Mouse (Mus musculus) layer of hippocampus, adult 2 months (tissue): ENCODE results near the gene Tpx2. TPM values are rescaled to one million over a fixed set of nuclear protein-coding genes. Genes with fewer than 3 reads are reported as not detected.

ENCODE experiments used
- DNase-seq, 2 experiments: peaks; one replicate each; pipeline ENCODE4 v3.0.0; 2022; ENCODE audit warnings: low spot score in 2 of 2
- H3K27ac ChIP-seq: fragments of 200-600 bp; 2 replicates; pipeline ENCODE4 v1.8.1; 2022
- H3K4me3 ChIP-seq: fragments of 200-600 bp; 2 replicates; pipeline ENCODE4 v1.8.1; 2022; ENCODE audit warnings: mild to moderate bottlenecking
- CTCF ChIP-seq: fragments of 200-600 bp; conservative IDR thresholded peaks from 2 replicates; pipeline ENCODE4 v1.8.1; 2022; ENCODE audit warnings: antibody characterized with exemption, mild to moderate bottlenecking, moderate library complexity
- total RNA-seq, 2 experiments: library from RNA; stranded (reverse); gene quantifications; 2 replicates each; pipeline ENCODE4 v1.2.3; 2021

The Tpx2 gene
- total RNA-seq, 2 experiments from 2014 or later, result 2.0 to 2.2 TPM

DNA sequence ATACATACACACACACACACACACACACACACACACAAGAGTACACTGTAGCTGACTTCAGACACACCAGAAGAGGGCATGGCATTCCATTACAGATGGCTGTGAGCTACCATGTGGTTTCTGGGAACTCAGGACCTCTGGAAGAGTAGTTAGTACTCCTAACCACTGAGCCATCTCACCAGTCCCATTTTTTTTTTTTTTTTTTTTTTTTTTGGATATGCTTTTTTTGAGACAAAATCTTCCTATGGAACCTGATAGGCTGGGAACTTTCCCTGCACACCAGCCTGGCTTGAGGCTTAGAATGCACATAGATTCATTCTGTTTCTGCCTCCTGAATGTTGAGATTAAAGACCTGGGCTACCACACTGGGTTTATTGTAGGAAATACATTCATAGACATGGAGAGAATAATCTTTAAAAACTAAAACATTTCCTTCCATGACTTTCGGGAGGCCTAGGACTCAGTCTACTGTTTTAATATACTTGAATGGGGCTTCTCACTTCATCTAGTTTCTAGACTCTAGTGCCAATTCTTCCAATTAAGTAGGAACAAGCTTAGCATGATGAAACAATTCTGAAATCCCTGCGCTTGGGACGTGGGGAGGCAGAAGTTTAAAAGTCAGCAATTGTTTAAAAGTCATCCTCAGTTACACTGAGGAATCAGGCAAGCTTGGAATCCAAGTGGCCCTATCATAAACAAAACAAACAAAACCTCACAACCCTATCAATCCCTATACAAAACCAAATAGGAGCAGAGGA is 528 bp upstream of the Tpx2 start:
- peak overlapping the region; percentile 68 for H3K27ac ChIP-seq
- TF ChIP-seq CTCF, result no peak
- no peak for DNase-seq
- H3K4me3 ChIP-seq, result peak overlapping the region; percentile 39

- DNase-seq, result no peak
- Histone ChIP-seq H3K4me3 (peak overlapping the region; percentile 66), H3K27ac (no peak overlapping the region)
- TF ChIP-seq CTCF, result no peak
These were observed 702 bp downstream of the Tpx2 start for GRCm38 (mm10) chr2:152848466-152848865.

- TF ChIP-seq CTCF, result no peak
- no peak overlapping the region for H3K27ac ChIP-seq
- no peak for DNase-seq
- H3K4me3 ChIP-seq, result no peak overlapping the region
These were observed 11.7 kb downstream of the Tpx2 start for GRCm38 (mm10) chr2:152859501-152859900.

DNA sequence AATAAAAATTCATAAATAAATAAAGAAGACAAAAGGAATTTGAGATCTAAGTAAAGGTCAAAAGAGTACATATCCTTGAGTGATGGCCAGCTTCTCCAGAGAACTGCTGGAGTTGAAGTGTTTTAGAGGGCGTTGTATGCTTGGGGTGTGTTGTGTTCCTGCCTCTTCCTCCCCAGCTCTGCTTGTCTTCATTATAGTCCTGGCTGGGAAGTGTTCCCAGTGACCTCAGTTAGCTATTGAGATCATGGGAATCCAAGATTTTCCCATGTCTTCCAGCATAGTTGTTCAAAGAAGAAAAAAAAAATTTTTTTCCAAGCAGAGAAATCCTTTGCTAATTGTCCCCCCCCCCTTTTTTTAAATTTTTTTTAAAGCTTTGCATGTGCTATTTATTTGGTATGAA is 14.1 kb downstream of the Tpx2 start:
- DNase-seq, result no peak
- Histone ChIP-seq H3K27ac (no peak overlapping the region), H3K4me3 (no peak overlapping the region)
- no peak for TF ChIP-seq CTCF

GRCm38 (mm10) chr2:152862638-152863037 is 14.9 kb downstream of the Tpx2 start:
- H3K4me3 ChIP-seq, result no peak overlapping the region
- no peak overlapping the region for H3K27ac ChIP-seq
- no peak for DNase-seq
- TF ChIP-seq CTCF, result no peak

DNA sequence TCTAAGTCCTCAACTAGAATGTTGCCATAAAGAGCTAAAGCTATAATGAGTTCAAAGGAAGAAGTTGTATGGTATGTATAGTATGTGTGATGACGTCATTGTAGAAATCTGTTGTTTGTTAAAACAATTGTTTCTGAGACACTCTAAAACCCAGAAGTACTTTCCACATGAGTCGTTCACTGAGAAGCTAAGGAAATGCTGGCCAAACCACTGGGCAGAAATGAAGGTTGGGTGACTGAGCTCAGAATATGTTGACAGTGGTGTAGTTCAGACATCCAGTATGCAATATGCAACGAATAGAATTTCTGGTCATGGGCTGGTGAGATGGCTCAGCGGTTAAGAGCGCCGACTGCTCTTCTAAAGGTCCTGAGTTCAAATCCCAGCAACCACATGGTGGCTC is 15.6 kb downstream of the Tpx2 start:
- Histone ChIP-seq H3K27ac (no peak overlapping the region), H3K4me3 (no peak overlapping the region)
- DNase-seq, result no peak
- no peak for TF ChIP-seq CTCF

- TF ChIP-seq CTCF, result no peak
- no peak overlapping the region for H3K4me3 ChIP-seq
- DNase-seq, result no peak
- no peak overlapping the region for H3K27ac ChIP-seq
These were observed 30.5 kb downstream of the Tpx2 start for GRCm38 (mm10) chr2:152878239-152878638.

GRCm38 (mm10) chr2:152880898-152881297 is 33.1 kb downstream of the Tpx2 start:
- DNase-seq, result no peak
- H3K27ac ChIP-seq, result no peak overlapping the region
- no peak overlapping the region for H3K4me3 ChIP-seq
- no peak for TF ChIP-seq CTCF

DNA sequence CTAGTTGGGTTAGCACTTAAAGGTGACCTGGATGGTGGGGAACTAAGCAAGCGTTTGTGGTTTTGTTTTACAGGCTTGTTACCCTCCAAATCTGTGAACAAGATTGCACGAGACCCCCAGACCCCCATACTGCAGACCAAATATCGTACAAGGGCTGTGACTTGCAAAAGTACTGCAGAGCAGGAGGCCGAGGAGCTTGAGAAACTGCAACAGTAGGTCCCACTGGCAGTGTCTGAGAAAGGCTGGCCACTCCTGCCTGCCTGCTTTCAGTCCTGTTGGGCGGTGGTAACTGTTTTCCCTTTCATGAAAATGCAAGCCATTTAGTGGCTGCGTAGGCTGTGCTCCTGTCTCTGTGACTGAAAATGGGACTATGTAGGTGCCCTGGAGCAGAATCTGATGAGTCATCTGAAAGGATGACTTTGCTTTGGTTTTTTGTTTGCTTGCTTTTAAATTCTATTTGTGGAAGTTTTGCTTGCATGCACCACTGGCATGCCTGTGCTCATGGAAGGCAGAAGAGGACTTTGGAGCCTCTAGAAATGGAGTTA is 36.4 kb downstream of the Tpx2 start:
- DNase-seq, result peak; percentile 13 to 24

GRCm38 (mm10) chr2:152887230-152887629 is 39.5 kb downstream of the Tpx2 start:
- TF ChIP-seq CTCF, result no peak; the same call in 1 of the 2 replicates
- DNase-seq, result no peak
- no peak overlapping the region for H3K4me3 ChIP-seq

More for the DNA sequence above, 36.4 kb downstream of the Tpx2 start:
- TF ChIP-seq CTCF, result no peak
- H3K4me3 ChIP-seq, result no peak overlapping the region
- H3K27ac ChIP-seq, result 0 out of 2 replicates have a peak overlapping the region, but pooled peaks have one; percentile 23

GRCm38 (mm10) chr2:152888774-152889173 is 41.0 kb downstream of the Tpx2 start:
- Histone ChIP-seq H3K4me3 (no peak overlapping the region), H3K27ac (no peak overlapping the region)
- no peak for TF ChIP-seq CTCF
- no peak for DNase-seq

More at GRCm38 (mm10) chr2:152887230-152887629, 39.5 kb downstream of the Tpx2 start:
- no peak overlapping the region for H3K27ac ChIP-seq

DNA sequence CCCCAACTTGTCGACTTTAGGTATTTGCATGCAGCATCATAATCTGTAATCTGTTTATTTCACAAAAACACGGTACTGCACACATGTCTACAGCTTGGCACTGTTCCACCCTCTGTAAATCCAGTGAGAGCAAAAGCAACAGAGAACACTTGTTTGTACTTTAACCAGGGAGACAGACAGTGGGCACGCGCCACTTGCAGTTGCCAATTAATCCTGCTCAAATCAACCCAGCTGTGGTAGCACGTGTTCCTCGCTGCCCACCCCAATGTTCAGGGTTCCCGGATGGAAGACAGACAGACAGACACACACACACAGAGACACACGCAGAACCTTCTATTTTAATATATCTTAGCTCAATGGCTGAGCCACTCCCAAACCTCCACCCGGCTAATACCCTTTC is 48.1 kb downstream of the Tpx2 start:
- Histone ChIP-seq H3K27ac (no peak overlapping the region), H3K4me3 (no peak overlapping the region)
- TF ChIP-seq CTCF, result no peak
- DNase-seq, result no peak

GRCm38 (mm10) chr2:152896926-152897325 is 49.2 kb downstream of the Tpx2 start:
- Histone ChIP-seq H3K4me3 (no peak overlapping the region), H3K27ac (no peak overlapping the region)
- no peak for TF ChIP-seq CTCF
- DNase-seq, result no peak

- no peak for TF ChIP-seq CTCF
- DNase-seq, result no peak
- Histone ChIP-seq H3K4me3 (no peak overlapping the region), H3K27ac (no peak overlapping the region)
These were observed 51.2 kb downstream of the Tpx2 start for GRCm38 (mm10) chr2:152899011-152899410.
